Mouse (Mus musculus) embryonic facial prominence, embryonic 13.5 days (tissue): ENCODE data around the gene 0610009B22Rik. TPM values are rescaled to one million over a fixed set of nuclear protein-coding genes. Genes with fewer than 3 reads are reported as not detected.

Source experiments
- ATAC-seq: fragments of 200-750 bp; cut with Nextera tagmentation; 2 replicates; pipeline ENCODE4 v1.8.0; 2017; ENCODE audit warnings: low read depth; ENCODE audit not compliant: insufficient number of reproducible peaks, insufficient read depth, low FRiP score, low TSS enrichment
- H3K27ac ChIP-seq: fragments of 300-500 bp; sonication (generic); 2 replicates; pipeline ENCODE4 v1.5.1; 2015; ENCODE audit warnings: moderate library complexity, mild to moderate bottlenecking, inconsistent platforms
- H3K27me3 ChIP-seq: fragments of 300-500 bp; sonication (generic); 2 replicates; pipeline ENCODE4 v1.6.1; 2015; ENCODE audit warnings: mild to moderate bottlenecking, inconsistent platforms
- H3K36me3 ChIP-seq: fragments of 300-500 bp; sonication (generic); 2 replicates; pipeline ENCODE4 v1.6.1; 2015; ENCODE audit warnings: mild to moderate bottlenecking, inconsistent platforms
- H3K4me1 ChIP-seq: fragments of 300-500 bp; sonication (generic); 2 replicates; pipeline ENCODE4 v1.6.1; 2015; ENCODE audit warnings: inconsistent platforms
- H3K4me2 ChIP-seq: fragments of 300-500 bp; sonication (generic); 2 replicates; pipeline ENCODE4 v1.6.1; 2015; ENCODE audit warnings: moderate library complexity, mild to moderate bottlenecking, inconsistent platforms
- H3K4me3 ChIP-seq: fragments of 300-500 bp; sonication (generic); 2 replicates; pipeline ENCODE4 v1.5.1; 2015; ENCODE audit warnings: mild to moderate bottlenecking, inconsistent platforms
- H3K9ac ChIP-seq: fragments of 300-500 bp; sonication (generic); 2 replicates; pipeline ENCODE4 v1.6.1; 2015; ENCODE audit warnings: mild to moderate bottlenecking, inconsistent platforms
- H3K9me3 ChIP-seq: fragments of 300-500 bp; sonication (generic); 2 replicates; pipeline ENCODE4 v1.6.1; 2016; ENCODE audit warnings: inconsistent platforms
- WGBS: fragments of 180-500 bp; shearing (Covaris S2); methylation state at CpG from one replicate; pipeline ENCODE4 v1.1.7; 2015; ENCODE audit warnings: mixed read lengths; 5-methylcytosine and 5-hydroxymethylcytosine counted together
- polyA plus RNA-seq: library from polyadenylated mRNA; unstranded; fragments of >200 nt; fragmentation: Nextera tagmentation; extraction: Ambion mirVana; gene quantifications from 2 replicates; pipeline ENCODE4 v1.2.1, GENCODE M21; 2015

Gene 0610009B22Rik
- polyA plus RNA-seq, 1 experiment from 2014 or later = 87.7 TPM

- 12% methylated on average over 3 of the region's 3 CpGs for WGBS
- H3K36me3 ChIP-seq = peaks cover 23% of the 10 kb centered on the region
- H3K9ac ChIP-seq = peak overlapping the region; percentile 81; the same call in 1 of the 2 replicates
- H3K4me3 ChIP-seq = no peak overlapping the region
- ATAC-seq = no peak
- H3K27me3 ChIP-seq = peaks cover 15% of the 10 kb centered on the region
- peaks cover 34% of the 10 kb centered on the region for H3K4me1 ChIP-seq
- no peaks in the 10 kb centered on the region for H3K9me3 ChIP-seq
- 0 out of 2 replicates have a peak overlapping the region, but pooled peaks have one; percentile 28 for H3K27ac ChIP-seq
- H3K4me2 ChIP-seq = peak overlapping the region; percentile 97
Measured at GRCm38 (mm10) chr11:51648566-51648965, 40.1 kb downstream of the 0610009B22Rik start.

- Histone ChIP-seq H3K4me3 (no peak overlapping the region), H3K27ac (peak overlapping the region; percentile 51), H3K27me3 (peaks cover 15% of the 10 kb centered on the region), H3K4me2 (no peak overlapping the region), H3K36me3 (peaks cover 34% of the 10 kb centered on the region), H3K9ac (no peak overlapping the region), H3K4me1 (peaks cover 39% of the 10 kb centered on the region), H3K9me3 (no peaks in the 10 kb centered on the region)
- 61% methylated on average over 15 of the region's 15 CpGs for WGBS
- no peak for ATAC-seq
Measured at GRCm38 (mm10) chr11:51646751-51647667, 41.7 kb downstream of the 0610009B22Rik start.

DNA sequence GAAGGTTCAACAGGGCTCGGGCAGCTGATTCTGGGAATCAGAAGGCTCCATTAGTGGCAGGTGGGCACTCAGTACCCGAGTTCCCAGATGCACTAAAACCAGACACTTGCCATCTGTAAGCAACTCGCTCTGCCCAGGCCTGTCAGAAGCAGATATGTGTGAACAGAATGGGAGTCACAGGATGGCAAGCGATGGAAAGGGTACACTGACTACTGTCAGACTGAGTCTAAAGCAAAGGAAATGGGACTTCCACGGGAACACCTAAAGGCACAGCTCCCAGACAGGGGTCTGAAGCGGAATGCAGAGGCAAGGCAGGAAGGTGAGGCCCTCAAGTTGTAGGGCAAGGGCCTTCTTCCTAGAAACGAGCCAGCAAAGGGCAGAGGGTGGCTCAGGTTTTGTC lies 42.4 kb downstream of the 0610009B22Rik start:
- peaks cover 39% of the 10 kb centered on the region for H3K4me1 ChIP-seq
- ATAC-seq = no peak
- no peak overlapping the region for H3K4me2 ChIP-seq
- no peaks in the 10 kb centered on the region for H3K9me3 ChIP-seq
- H3K9ac ChIP-seq = peak overlapping the region; percentile 36; the same call in 1 of the 2 replicates
- peaks cover 15% of the 10 kb centered on the region for H3K27me3 ChIP-seq
- WGBS = 73% methylated on average over 7 of the region's 7 CpGs
- H3K4me3 ChIP-seq = no peak overlapping the region
- H3K36me3 ChIP-seq = peaks cover 34% of the 10 kb centered on the region
- no peak overlapping the region; the same call in 1 of the 2 replicates for H3K27ac ChIP-seq

GRCm38 (mm10) chr11:51645293-51645692 lies 43.4 kb downstream of the 0610009B22Rik start:
- peaks cover 36% of the 10 kb centered on the region for H3K4me1 ChIP-seq
- no peak overlapping the region for H3K27ac ChIP-seq

GRCm38 (mm10) chr11:51644217-51644616 lies 44.5 kb downstream of the 0610009B22Rik start:
- peaks cover 4% of the 10 kb centered on the region; the same call in 1 of the 2 replicates for H3K27me3 ChIP-seq
- H3K36me3 ChIP-seq = peaks cover 34% of the 10 kb centered on the region
- peak overlapping the region; percentile 7; the same call in 1 of the 2 replicates for H3K4me2 ChIP-seq
- ATAC-seq = no peak
- H3K9ac ChIP-seq = peak overlapping the region; percentile 28; the same call in 1 of the 2 replicates
- 74% methylated on average over 16 of the region's 16 CpGs for WGBS
- H3K4me3 ChIP-seq = no peak overlapping the region
- peaks cover 26% of the 10 kb centered on the region for H3K4me1 ChIP-seq
- H3K9me3 ChIP-seq = no peaks in the 10 kb centered on the region
- H3K27ac ChIP-seq = peak overlapping the region; percentile 60

More at GRCm38 (mm10) chr11:51645293-51645692, 43.4 kb downstream of the 0610009B22Rik start:
- ATAC-seq = no peak
- Histone ChIP-seq H3K9me3 (no peaks in the 10 kb centered on the region), H3K27me3 (peaks cover 14% of the 10 kb centered on the region), H3K4me2 (no peak overlapping the region), H3K36me3 (peaks cover 34% of the 10 kb centered on the region), H3K9ac (no peak overlapping the region), H3K4me3 (no peak overlapping the region)
- 88% methylated on average over 13 of the region's 13 CpGs for WGBS

DNA sequence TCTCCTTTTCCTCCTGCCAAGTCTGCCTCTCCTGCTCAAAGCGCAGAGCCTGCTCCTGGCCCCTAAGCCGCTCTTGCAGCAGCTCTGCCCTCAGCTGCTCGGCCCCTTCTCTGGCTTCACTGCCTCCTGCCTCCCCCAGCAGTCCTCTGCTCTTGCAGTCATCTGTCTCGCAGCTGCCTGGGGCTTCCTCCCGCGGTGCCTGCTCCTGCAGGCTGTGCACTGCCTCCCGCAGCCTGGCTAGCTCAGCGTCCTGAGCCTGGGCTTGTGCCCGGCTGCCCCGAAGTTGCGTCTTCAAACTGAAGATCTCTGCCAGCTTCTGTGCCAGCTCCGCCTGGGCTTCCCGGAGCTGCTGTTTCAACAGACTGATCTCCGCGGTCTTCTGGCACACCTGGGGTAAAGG lies 44.9 kb downstream of the 0610009B22Rik start:
- H3K4me2 ChIP-seq = peak overlapping the region; percentile 7; the same call in 1 of the 2 replicates
- H3K4me3 ChIP-seq = no peak overlapping the region
- WGBS = 50% methylated on average over 15 of the region's 15 CpGs
- peaks cover 21% of the 10 kb centered on the region for H3K4me1 ChIP-seq
- H3K9me3 ChIP-seq = no peaks in the 10 kb centered on the region
- no peak for ATAC-seq
- H3K9ac ChIP-seq = peak overlapping the region; percentile 28
- peaks cover 34% of the 10 kb centered on the region for H3K36me3 ChIP-seq
- H3K27me3 ChIP-seq = no peaks in the 10 kb centered on the region
- H3K27ac ChIP-seq = peak overlapping the region; percentile 60

GRCm38 (mm10) chr11:51643202-51643601 lies 45.5 kb downstream of the 0610009B22Rik start:
- WGBS = 78% methylated on average over 9 of the region's 9 CpGs
- 0 out of 2 replicates have a peak overlapping the region, but pooled peaks have one; percentile 7 for H3K4me2 ChIP-seq
- peak overlapping the region; percentile 28 for H3K9ac ChIP-seq

DNA sequence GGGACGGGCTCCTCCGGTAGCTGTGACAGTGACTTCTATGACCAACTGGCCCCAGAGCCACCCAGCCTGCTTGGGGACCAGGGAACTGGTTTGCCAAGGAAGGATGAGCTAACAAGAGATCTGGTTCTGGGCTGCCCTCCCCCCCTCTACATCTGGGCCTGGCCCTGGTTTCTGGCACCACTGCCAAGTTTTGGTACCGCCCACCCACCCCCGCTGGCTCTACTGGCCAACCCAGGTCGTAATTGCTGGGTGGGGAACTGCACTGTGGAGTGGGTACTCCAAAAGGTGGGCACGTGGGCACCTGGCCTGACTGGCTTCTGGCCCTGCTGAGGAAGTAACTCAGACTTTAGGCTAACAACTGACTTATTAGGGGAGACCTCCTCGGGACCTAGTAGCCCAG lies 47.9 kb downstream of the 0610009B22Rik start:
- 81% methylated on average over 7 of the region's 7 CpGs for WGBS
- H3K4me1 ChIP-seq = peaks cover 20% of the 10 kb centered on the region

More at GRCm38 (mm10) chr11:51643202-51643601, 45.5 kb downstream of the 0610009B22Rik start:
- Histone ChIP-seq H3K27me3 (no peaks in the 10 kb centered on the region), H3K4me3 (no peak overlapping the region), H3K9me3 (no peaks in the 10 kb centered on the region), H3K4me1 (peaks cover 17% of the 10 kb centered on the region), H3K36me3 (peaks cover 34% of the 10 kb centered on the region), H3K27ac (peak overlapping the region; percentile 60)
- no peak for ATAC-seq

DNA sequence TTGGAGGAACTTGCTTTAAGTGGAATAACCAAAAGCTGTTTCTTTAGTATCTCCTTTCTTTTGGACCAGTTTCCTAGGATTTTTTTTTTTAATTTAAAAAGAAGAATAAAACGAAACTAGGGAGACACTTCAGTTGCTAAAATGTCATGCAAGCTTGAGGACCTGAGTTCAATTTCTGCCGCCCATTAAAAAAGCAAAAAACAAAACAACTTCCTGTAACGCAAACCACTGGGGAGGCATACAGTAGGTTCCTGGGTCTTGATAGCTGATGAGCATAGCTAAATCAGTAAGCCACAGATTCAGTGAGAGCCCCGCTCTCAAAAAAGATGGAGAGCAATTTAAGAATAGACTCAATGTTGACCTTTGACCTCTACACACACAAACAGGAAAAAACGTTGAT lies 50.2 kb downstream of the 0610009B22Rik start:
- ATAC-seq = no peak
- Histone ChIP-seq H3K9ac (0 out of 2 replicates have a peak overlapping the region, but pooled peaks have one; percentile 41), H3K27me3 (no peaks in the 10 kb centered on the region), H3K4me3 (no peak overlapping the region), H3K9me3 (no peaks in the 10 kb centered on the region), H3K4me1 (peaks cover 28% of the 10 kb centered on the region), H3K4me2 (peak overlapping the region; percentile 48), H3K27ac (0 out of 2 replicates have a peak overlapping the region, but pooled peaks have one; percentile 55), H3K36me3 (peaks cover 10% of the 10 kb centered on the region; the same call in 1 of the 2 replicates)
- WGBS = 58% methylated on average over 5 of the region's 5 CpGs

More for the DNA sequence above, 47.9 kb downstream of the 0610009B22Rik start:
- no peak overlapping the region for H3K4me3 ChIP-seq
- H3K27ac ChIP-seq = no peak overlapping the region
- no peak for ATAC-seq
- H3K27me3 ChIP-seq = no peaks in the 10 kb centered on the region
- no peak overlapping the region for H3K4me2 ChIP-seq
- no peak overlapping the region for H3K9ac ChIP-seq
- no peaks in the 10 kb centered on the region for H3K9me3 ChIP-seq
- peaks cover 32% of the 10 kb centered on the region for H3K36me3 ChIP-seq

DNA sequence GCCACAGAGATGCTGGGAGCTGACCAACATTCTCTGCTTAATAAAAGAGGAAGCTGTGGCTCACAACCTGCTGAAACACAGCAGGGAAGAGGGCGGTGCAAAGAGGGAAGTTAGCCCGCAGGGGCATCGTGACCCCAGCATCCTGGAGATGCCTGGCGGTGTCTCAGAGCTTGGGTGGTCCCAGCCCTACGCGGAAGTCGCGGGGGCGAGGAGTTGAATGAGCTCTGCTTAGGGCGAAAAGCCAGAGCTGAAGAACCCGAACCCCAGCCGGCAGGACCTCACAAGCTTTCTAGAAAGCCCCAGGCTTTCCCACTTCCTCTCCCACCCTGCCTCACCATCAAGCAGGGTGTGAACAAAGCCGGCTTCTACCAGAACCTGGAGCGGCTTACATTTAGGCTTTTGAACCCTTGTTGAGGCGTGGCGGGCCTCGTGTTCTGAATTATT lies 50.7 kb downstream of the 0610009B22Rik start:
- 0 out of 2 replicates have a peak, but pooled peaks cover 5% of the 10 kb centered on the region for H3K36me3 ChIP-seq
- H3K4me2 ChIP-seq = peak overlapping the region; percentile 48
- H3K9me3 ChIP-seq = no peaks in the 10 kb centered on the region
- ATAC-seq = no peak
- WGBS = 2% methylated on average over 17 of the region's 17 CpGs
- H3K27ac ChIP-seq = peak overlapping the region; percentile 55; the same call in 1 of the 2 replicates
- peak overlapping the region; percentile 41; the same call in 1 of the 2 replicates for H3K9ac ChIP-seq
- H3K4me3 ChIP-seq = peak overlapping the region; percentile 22
- H3K4me1 ChIP-seq = peaks cover 24% of the 10 kb centered on the region
- H3K27me3 ChIP-seq = no peaks in the 10 kb centered on the region

GRCm38 (mm10) chr11:51636323-51636684 lies 52.4 kb downstream of the 0610009B22Rik start:
- H3K27me3 ChIP-seq = no peaks in the 10 kb centered on the region
- no peaks in the 10 kb centered on the region for H3K9me3 ChIP-seq
- H3K36me3 ChIP-seq = no peaks in the 10 kb centered on the region
- ATAC-seq = no peak
- H3K9ac ChIP-seq = peak overlapping the region; percentile 79
- peak overlapping the region; percentile 85 for H3K27ac ChIP-seq
- 3% methylated on average over 6 of the region's 6 CpGs for WGBS
- H3K4me1 ChIP-seq = peaks cover 24% of the 10 kb centered on the region
- H3K4me3 ChIP-seq = peak overlapping the region; percentile 80
- peak overlapping the region; percentile 81 for H3K4me2 ChIP-seq
